Comparison of ENCODE assay signal across 16 mouse cellular contexts in genomic region chrX:17965375-17965774, GRCm38 (mm10).
"Had no signal": no experiment of that assay in that cellular context is flagged by ENCODE, and none has a peak within 500 bp of the region (broad histone marks: within the 10 kb centered on the region; RNA-seq: fewer than 3 reads in every experiment).

No protein-coding gene starts in this region.

- H3K4me3 ChIP-seq: kidney, embryonic 15.5 days; left cerebral cortex, adult 2 months; liver, embryonic 13.5 days; megakaryocyte, embryonic 14.5 days; midbrain, embryonic 10.5 days; midbrain, embryonic 13.5 days; stomach, embryonic 15.5 days had no signal

- H3K4me2 ChIP-seq: kidney, embryonic 15.5 days; liver, embryonic 13.5 days; midbrain, embryonic 13.5 days; stomach, embryonic 15.5 days had no signal

- H3K27ac ChIP-seq: kidney, embryonic 15.5 days; left cerebral cortex, adult 2 months; liver, embryonic 13.5 days; midbrain, embryonic 10.5 days; midbrain, embryonic 13.5 days; stomach, embryonic 15.5 days had no signal

- H3K4me1 ChIP-seq: kidney, embryonic 15.5 days; liver, embryonic 13.5 days; megakaryocyte, embryonic 14.5 days; midbrain, embryonic 10.5 days; midbrain, embryonic 13.5 days; stomach, embryonic 15.5 days had no signal

- DNase-seq: kidney, postnatal 10 days; kidney, postnatal 36 days; layer of hippocampus, postnatal 36 days; liver, embryonic 13.5 days; lung, adult 2 months; lung, postnatal 36 days; right cerebral cortex, postnatal 25 days; spleen, adult 18-20 months; thymus, postnatal 25 days had no signal

- ATAC-seq: midbrain, embryonic 13.5 days; midbrain, embryonic 16.5 days had no signal

- H3K9me3 ChIP-seq: kidney, embryonic 15.5 days; liver, embryonic 13.5 days; megakaryocyte, embryonic 14.5 days; midbrain, embryonic 10.5 days; midbrain, embryonic 13.5 days; stomach, embryonic 15.5 days had no signal

- H3K36me3 ChIP-seq: kidney, embryonic 15.5 days; liver, embryonic 13.5 days; midbrain, embryonic 10.5 days; midbrain, embryonic 13.5 days; stomach, embryonic 15.5 days had no signal

- H3K27me3 ChIP-seq: kidney, embryonic 15.5 days; liver, embryonic 13.5 days; megakaryocyte, embryonic 14.5 days; midbrain, embryonic 13.5 days; stomach, embryonic 15.5 days had no signal

- H3K9ac ChIP-seq: kidney, embryonic 15.5 days; liver, embryonic 13.5 days; midbrain, embryonic 13.5 days; stomach, embryonic 15.5 days had no signal
